ENCODE assay signal across 7 mouse cellular contexts in the genomic region with DNA sequence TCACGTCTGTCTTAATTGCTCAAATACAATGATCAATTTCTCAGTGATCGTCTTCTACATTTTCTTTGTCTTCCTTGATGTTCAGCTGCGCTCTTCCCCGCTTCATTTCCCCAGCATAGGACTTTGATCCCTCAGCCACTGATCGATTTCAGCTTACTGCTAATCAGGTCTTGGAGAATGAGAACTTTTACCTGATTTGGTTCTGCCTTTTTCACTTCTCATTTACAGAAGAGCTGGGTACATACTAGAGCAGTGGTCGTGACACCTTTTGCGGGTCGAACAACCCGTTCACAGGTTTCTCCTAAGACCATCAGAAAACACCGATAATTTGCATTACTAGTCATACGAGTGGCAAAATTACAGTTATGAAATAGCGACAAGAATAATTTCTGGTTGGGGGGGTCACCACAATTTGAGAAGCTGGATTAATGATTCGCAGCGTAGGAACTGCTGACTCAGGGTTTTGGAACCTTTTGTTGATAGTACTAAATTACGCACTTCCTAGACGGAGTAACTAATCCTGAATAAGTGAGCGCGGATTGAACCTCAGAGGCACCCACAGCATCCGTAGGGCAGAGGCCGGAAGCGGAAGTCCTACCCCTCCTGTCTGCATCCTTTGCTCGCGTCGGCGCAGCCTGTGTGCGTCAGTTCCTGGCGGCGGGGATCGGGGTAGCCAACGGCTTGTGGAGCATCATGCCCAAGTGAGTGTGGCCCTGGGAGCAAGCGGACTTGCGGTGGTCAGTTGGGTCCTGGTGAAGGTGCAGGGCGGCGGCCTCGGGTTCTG. TPM values are rescaled to one million over a fixed set of nuclear protein-coding genes. Genes with fewer than 3 reads are reported as not detected.
A peak's percentile ranks its signal among the peaks of the same experiment; 100 is the strongest.
DNase-seq lines count a peak whose midpoint lies in the region; ATAC-seq lines count a peak whose summit lies in the region.

No protein-coding gene starts in this region.

- peak; percentile 98 for ATAC-seq in intestine, embryonic 16.5 days
- ATAC-seq in midbrain, embryonic 11.5 days (ENCODE audit: low FRiP score) = peak; percentile 98

- H3K4me3 ChIP-seq in intestine, embryonic 16.5 days (ENCODE audit: low read length) = peak overlapping the region; percentile 86
- H3K4me3 ChIP-seq in midbrain, embryonic 11.5 days (ENCODE audit: low read depth, low read length) = peak overlapping the region; percentile 74

- peak; percentile 97 for DNase-seq in adrenal gland, adult 8-10 months
- DNase-seq in embryo, embryonic 9.5 days (ENCODE audit: extremely low spot score) = peak; percentile 93
- peak; percentile 84 to 94 for DNase-seq in gastrocnemius, postnatal 4 days (ENCODE audit: low spot score in 2 of 2)
- DNase-seq in left cerebral cortex, postnatal 36 days (ENCODE audit: low spot score in 2 of 2) = peak; percentile 96 to 97
- peak; percentile 98 for DNase-seq in midbrain, embryonic 11.5 days (ENCODE audit: low spot score, missing footprints)
- DNase-seq in skeletal muscle tissue, adult 2 months (ENCODE audit: low read depth, low spot score) = peak; percentile 97

- H3K27ac ChIP-seq in intestine, embryonic 16.5 days (ENCODE audit: low read length) = peak overlapping the region; percentile 90
- H3K27ac ChIP-seq in midbrain, embryonic 11.5 days (ENCODE audit: low read depth, low read length) = no peak overlapping the region; the same call in 1 of the 2 replicates

- peaks cover 5% of the 10 kb centered on the region for H3K36me3 ChIP-seq in intestine, embryonic 16.5 days (ENCODE audit: control insufficient read depth, insufficient read depth, low read length)
- peaks cover 8% of the 10 kb centered on the region; the same call in 1 of the 2 replicates for H3K36me3 ChIP-seq in midbrain, embryonic 11.5 days (ENCODE audit: control insufficient read depth, insufficient read depth, low read length)

- peak overlapping the region; percentile 89 for H3K9ac ChIP-seq in intestine, embryonic 16.5 days (ENCODE audit: low read depth, low read length)
- peak overlapping the region; percentile 86 for H3K9ac ChIP-seq in midbrain, embryonic 11.5 days (ENCODE audit: low read length)

- peaks cover 13% of the 10 kb centered on the region for H3K4me1 ChIP-seq in intestine, embryonic 16.5 days (ENCODE audit: control insufficient read depth, insufficient read depth, low read length)
- H3K4me1 ChIP-seq in midbrain, embryonic 11.5 days (ENCODE audit: control insufficient read depth, insufficient read depth, low read length) = peaks cover 10% of the 10 kb centered on the region

- 2% methylated on average over 35 of the region's 35 CpGs for WGBS in intestine, embryonic 16.5 days
- WGBS in midbrain, embryonic 11.5 days = 2% methylated on average over 35 of the region's 35 CpGs

- no peaks in the 10 kb centered on the region for H3K9me3 ChIP-seq in intestine, embryonic 16.5 days (ENCODE audit: control insufficient read depth, low read length)
- no peaks in the 10 kb centered on the region for H3K9me3 ChIP-seq in midbrain, embryonic 11.5 days (ENCODE audit: control insufficient read depth, low read length)

- peak overlapping the region; percentile 86 for H3K4me2 ChIP-seq in intestine, embryonic 16.5 days (ENCODE audit: low read depth, low read length)
- peak overlapping the region; percentile 67 for H3K4me2 ChIP-seq in midbrain, embryonic 11.5 days

- no peaks in the 10 kb centered on the region for H3K27me3 ChIP-seq in intestine, embryonic 16.5 days (replicated peaks; ENCODE audit: control insufficient read depth, insufficient read depth, low read length)
- H3K27me3 ChIP-seq in midbrain, embryonic 11.5 days (ENCODE audit: control insufficient read depth, insufficient read depth, low read length) = no peaks in the 10 kb centered on the region

- intact Hi-C loops in left cerebral cortex, postnatal 36 days (cut with DNase I) = loop anchor here (1.0 to 5.0 kb wide), 3 partner anchors 15 to 68 kb away; partner anchors contain the start of genes Anks1, D17Wsu92e and Taf11

RNA-seq across cellular contexts. Expression of gene Snrpc, which starts 1.7 kb away (rescaled TPM):
- 10 to 100 TPM; 58.4 to 66.3 (median 59.3) TPM for total RNA-seq in adrenal gland, adult 8-10 months (2022)
- total RNA-seq in gastrocnemius, postnatal 4 days (2021) = 100 to 1,000 TPM in 1 of 2 experiments, 10 to 100 TPM in 1; 97.3 to 109 TPM
- 218 and 242 TPM in 2 replicates for polyA plus RNA-seq in intestine, embryonic 16.5 days (2015; fragmentation: Nextera tagmentation; extraction: Ambion mirVana)
- total RNA-seq in left cerebral cortex, postnatal 36 days (2021) = 10 to 100 TPM; 49.7 to 53.0 TPM
- 358 and 416 TPM in 2 replicates for polyA plus RNA-seq in midbrain, embryonic 11.5 days (2014; fragmentation: Nextera tagmentation; extraction: Ambion mirVana)

RNA-seq across cellular contexts. Expression of gene Uhrf1bp1, which starts 16.6 kb away (rescaled TPM):
- total RNA-seq in adrenal gland, adult 8-10 months (2022) = 10 to 100 TPM; 35.3 to 36.2 (median 35.8) TPM
- 10 to 100 TPM; 19.3 to 19.5 TPM for total RNA-seq in gastrocnemius, postnatal 4 days (2021)
- polyA plus RNA-seq in intestine, embryonic 16.5 days (2015; fragmentation: Nextera tagmentation; extraction: Ambion mirVana) = 2.3 and 2.9 TPM in 2 replicates
- 10 to 100 TPM; 15.7 to 24.8 TPM for total RNA-seq in left cerebral cortex, postnatal 36 days (2021)
- polyA plus RNA-seq in midbrain, embryonic 11.5 days (2014; fragmentation: Nextera tagmentation; extraction: Ambion mirVana) = 4.9 TPM in 2 replicates

RNA-seq across cellular contexts. Expression of gene D17Wsu92e, which starts 19.2 kb away (rescaled TPM):
- 100 to 1,000 TPM; 149 to 177 (median 165) TPM for total RNA-seq in adrenal gland, adult 8-10 months (2022)
- 10 to 100 TPM; 69.7 to 74.0 TPM for total RNA-seq in gastrocnemius, postnatal 4 days (2021)
- 14.7 and 20.8 TPM in 2 replicates for polyA plus RNA-seq in intestine, embryonic 16.5 days (2015; fragmentation: Nextera tagmentation; extraction: Ambion mirVana)
- 100 to 1,000 TPM; 205 to 222 TPM for total RNA-seq in left cerebral cortex, postnatal 36 days (2021)
- 8.7 and 10.9 TPM in 2 replicates for polyA plus RNA-seq in midbrain, embryonic 11.5 days (2014; fragmentation: Nextera tagmentation; extraction: Ambion mirVana)
